Mouse (Mus musculus) cortical plate, adult 2 months (tissue): ENCODE data around the gene Casd1. TPM values are rescaled to one million over a fixed set of nuclear protein-coding genes. Genes with fewer than 3 reads are reported as not detected.

Experiments
- H3K27ac ChIP-seq: fragments of 200-500 bp; 2 replicates; pipeline ENCODE4 v1.5.1; 2012; ENCODE audit warnings: low read length, control low read depth, inconsistent platforms; ENCODE audit not compliant: insufficient read depth
- H3K4me1 ChIP-seq: fragments of 200-500 bp; 2 replicates; pipeline ENCODE4 v1.6.1; 2011; ENCODE audit warnings: low read length; ENCODE audit not compliant: control insufficient read depth, insufficient read depth
- H3K4me3 ChIP-seq: fragments of 200-500 bp; 2 replicates; pipeline ENCODE4 v1.5.1; 2011; ENCODE audit warnings: mild to moderate bottlenecking, low read length, control low read depth; ENCODE audit not compliant: insufficient read depth
- CTCF ChIP-seq: fragments of 200-500 bp; IDR thresholded peaks from 2 replicates; pipeline ENCODE4 v1.5.1; 2011; ENCODE audit warnings: mild to moderate bottlenecking, control low read depth, low read length; ENCODE audit not compliant: insufficient read depth; ENCODE audit errors: extremely low read depth
- POLR2A ChIP-seq: fragments of 200-500 bp; IDR thresholded peaks from 2 replicates; pipeline ENCODE4 v1.6.1; 2011; ENCODE audit warnings: mild to moderate bottlenecking, low read length, control low read depth; ENCODE audit not compliant: insufficient read depth; ENCODE audit errors: extremely low read depth
- polyA plus RNA-seq: library from polyadenylated mRNA; depleted of rRNA; stranded (reverse); fragments of >200 nt; gene quantifications from 2 replicates; pipeline ENCODE4 v1.2.3, GENCODE M21; 2012; rRNA removed

Gene Casd1
- 36.1 and 36.7 TPM in 2 replicates for polyA plus RNA-seq

DNA sequence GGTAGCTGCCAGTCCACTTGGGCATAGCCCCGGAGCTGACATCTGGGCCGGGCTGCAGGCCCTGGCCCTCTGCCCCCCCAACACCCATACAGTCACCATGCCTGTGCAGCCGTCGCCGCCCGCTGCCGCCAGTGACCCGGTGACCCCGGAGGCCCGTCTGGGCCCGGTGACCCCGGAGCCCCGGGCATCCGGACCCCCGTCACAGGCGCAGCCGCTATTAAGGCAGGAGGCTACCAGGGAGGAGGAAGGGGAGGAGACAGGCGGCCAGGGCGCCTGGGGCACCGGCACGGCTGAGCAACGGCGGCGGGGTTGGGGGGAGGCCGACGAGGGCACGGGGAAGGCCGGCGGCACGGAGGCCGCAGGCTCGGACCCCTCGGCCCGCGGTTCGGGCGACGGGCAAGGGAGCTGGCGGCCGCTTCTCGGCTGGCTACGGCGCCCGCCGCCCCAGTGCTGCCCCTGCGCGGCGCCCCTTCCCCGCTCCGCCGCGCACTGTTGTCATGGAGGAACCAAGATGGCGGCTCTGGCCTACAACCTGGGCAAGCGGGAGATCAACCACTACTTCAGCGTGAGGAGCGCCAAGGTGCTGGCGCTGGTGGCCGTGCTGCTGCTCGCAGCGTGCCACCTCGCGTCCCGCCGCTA lies at the start of gene Casd1:
Casd1 (plus strand) TSS at position 182 of the 639 bp plus-strand sequence.
- Histone ChIP-seq H3K4me1 (peaks cover 3% of the 10 kb centered on the region), H3K4me3 (peak within 1 kb of the TSS; percentile 93), H3K27ac (peak within 1 kb of the TSS; percentile 96)
- TF ChIP-seq POLR2A (no peak), CTCF (no peak)

DNA sequence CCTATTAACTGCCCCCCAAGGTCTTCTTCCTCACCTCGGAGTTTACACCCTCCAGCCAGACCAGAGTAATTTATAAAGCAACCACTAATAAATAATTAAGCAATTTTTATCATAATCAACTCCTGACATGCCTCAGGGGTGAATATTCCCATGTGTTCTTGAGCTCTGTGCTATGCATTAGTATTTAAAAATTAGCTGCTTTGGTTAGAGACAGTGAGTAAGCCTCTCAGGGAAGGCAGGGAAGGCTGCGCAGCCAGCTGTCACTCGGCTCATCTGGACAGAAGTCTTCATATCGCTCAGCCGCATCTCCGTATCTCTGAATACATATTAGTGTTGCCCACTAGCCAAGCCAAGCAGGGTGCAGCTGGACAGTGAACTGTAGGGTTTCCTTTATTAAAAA lies 45.3 kb upstream of the Casd1 start:
- TF ChIP-seq CTCF, result no peak
- TF ChIP-seq POLR2A, result no peak
- H3K27ac ChIP-seq, result no peak overlapping the region
- no peaks in the 10 kb centered on the region for H3K4me1 ChIP-seq
- no peak overlapping the region for H3K4me3 ChIP-seq

DNA sequence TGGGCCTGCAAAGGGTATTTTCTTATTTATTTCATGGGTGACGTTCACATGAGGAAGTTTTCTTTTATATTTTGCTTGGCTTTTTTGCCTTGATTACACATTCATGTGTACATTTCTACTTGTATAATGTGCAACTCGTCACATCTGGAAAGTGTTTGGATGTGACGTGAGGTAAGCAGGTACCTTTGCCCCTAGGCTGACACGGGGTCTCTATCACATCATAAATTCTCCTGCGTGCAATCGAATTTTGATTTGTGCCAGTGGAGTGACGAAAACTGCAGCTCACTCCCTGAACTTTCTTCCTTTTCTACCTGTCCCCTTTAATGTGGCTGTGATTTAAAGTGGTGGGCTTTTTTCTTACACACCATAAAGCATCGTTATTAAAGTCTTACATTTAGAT lies 43.6 kb upstream of the Casd1 start:
- Histone ChIP-seq H3K27ac (no peak overlapping the region), H3K4me3 (no peak overlapping the region), H3K4me1 (no peaks in the 10 kb centered on the region)
- TF ChIP-seq POLR2A (no peak), CTCF (no peak)

DNA sequence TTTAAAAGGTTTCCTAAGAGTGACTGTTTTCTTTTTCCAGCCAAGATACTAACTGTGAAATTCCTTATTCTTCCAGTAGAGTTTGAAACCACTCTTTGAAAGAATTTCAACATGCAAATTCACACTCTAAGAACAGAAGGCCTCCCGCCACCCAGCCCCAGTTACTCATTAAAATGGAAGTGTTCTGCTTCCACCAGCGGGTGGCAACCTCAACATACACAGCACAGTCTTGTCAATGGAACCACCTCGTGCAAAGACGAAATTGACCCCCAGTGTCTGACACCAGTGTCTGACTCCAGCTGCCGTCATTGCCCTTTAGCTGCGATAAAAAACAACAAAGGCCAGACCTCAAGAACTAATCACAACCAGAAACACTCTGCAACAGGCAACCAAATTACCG lies 43.0 kb upstream of the Casd1 start:
- H3K4me1 ChIP-seq, result 0 out of 2 replicates have a peak, but pooled peaks cover 1% of the 10 kb centered on the region
- H3K27ac ChIP-seq, result no peak overlapping the region
- TF ChIP-seq POLR2A (no peak), CTCF (peak; percentile 54)

DNA sequence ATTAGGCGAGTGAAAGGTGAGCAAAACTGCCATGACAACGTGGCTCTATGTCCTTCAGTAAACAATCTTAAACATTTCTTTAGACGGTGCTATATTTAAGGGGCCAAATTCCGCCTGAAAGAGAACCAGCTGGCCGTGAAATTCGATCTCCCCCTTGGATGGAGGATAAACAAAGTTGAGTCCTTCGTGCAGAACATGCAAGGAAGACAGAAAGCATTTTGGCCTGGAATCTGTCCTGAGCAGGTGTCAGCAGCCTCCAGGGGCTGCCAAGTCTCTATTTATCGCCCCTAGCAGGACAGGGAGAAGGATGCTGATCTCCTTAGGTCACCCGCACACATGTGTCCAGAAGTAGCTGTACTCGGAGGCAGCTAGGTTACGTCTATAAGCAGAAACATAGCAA lies 39.5 kb upstream of the Casd1 start:
- H3K4me3 ChIP-seq, result no peak overlapping the region
- TF ChIP-seq CTCF, result no peak
- TF ChIP-seq POLR2A, result no peak
- H3K27ac ChIP-seq, result no peak overlapping the region
- 0 out of 2 replicates have a peak, but pooled peaks cover 1% of the 10 kb centered on the region for H3K4me1 ChIP-seq

More for the DNA sequence above, 43.0 kb upstream of the Casd1 start:
- H3K4me3 ChIP-seq, result no peak overlapping the region

DNA sequence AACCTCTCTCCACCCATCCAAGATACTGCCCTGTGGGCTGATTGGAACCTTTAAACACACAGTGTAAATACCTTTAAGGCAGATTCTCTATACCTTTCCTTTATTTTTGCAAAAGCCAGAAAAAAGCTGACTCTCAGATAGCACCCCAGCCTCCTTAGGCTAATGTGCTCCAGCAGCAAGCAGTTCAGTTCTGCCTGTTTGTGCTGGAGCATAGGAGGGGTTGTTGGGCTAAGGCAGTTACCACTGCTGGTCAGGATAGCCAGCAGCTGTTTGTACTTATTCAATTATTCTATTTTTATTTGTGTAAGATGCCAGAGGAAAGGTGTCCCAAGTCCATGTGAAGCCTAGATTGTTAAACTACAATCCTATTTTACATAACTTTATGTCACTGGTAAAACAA lies 39.0 kb upstream of the Casd1 start:
- Histone ChIP-seq H3K27ac (no peak overlapping the region), H3K4me1 (0 out of 2 replicates have a peak, but pooled peaks cover 1% of the 10 kb centered on the region), H3K4me3 (no peak overlapping the region)
- TF ChIP-seq CTCF, result no peak

DNA sequence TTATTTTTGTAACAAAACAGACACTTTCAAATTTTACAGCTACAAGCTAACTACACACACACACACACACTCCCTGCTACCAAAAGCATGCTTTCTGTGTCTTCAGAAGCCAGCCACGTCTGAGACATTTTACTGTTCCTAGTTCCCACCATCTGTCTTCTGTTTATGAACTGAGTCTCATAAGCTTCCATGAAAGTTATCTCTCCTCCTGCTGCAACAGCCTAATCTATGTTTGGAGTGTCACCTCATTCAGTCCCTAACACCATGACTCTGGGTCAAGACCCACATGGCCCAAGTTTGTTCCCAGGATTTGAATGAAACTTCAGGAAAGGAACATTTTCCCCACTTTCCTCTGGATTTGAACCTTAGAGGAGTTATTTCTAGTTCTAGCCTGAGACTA lies 38.2 kb upstream of the Casd1 start:
- Histone ChIP-seq H3K27ac (no peak overlapping the region), H3K4me3 (no peak overlapping the region), H3K4me1 (0 out of 2 replicates have a peak, but pooled peaks cover 1% of the 10 kb centered on the region)
- TF ChIP-seq CTCF, result no peak
- no peak for TF ChIP-seq POLR2A

DNA sequence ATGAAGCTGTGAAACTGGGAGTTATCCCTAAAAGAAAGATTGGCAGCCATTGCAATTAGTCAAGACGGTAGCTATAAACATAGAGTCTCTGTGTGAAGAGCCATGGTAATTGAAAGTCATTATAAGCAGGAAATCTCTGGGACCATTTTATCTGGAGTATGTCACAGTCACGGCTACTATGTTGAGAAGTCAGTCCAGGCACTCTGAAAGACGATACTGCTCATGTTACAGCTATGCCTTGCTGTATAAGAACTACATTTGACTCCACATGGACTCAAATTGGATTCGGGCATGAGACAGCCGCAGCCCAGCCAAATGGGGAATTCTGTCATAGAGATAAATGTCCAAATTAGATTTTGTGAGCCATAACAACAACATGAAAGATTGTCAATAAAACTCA lies 37.2 kb upstream of the Casd1 start:
- Histone ChIP-seq H3K4me3 (no peak overlapping the region), H3K27ac (no peak overlapping the region), H3K4me1 (0 out of 2 replicates have a peak, but pooled peaks cover 1% of the 10 kb centered on the region)
- TF ChIP-seq CTCF (no peak), POLR2A (no peak)

DNA sequence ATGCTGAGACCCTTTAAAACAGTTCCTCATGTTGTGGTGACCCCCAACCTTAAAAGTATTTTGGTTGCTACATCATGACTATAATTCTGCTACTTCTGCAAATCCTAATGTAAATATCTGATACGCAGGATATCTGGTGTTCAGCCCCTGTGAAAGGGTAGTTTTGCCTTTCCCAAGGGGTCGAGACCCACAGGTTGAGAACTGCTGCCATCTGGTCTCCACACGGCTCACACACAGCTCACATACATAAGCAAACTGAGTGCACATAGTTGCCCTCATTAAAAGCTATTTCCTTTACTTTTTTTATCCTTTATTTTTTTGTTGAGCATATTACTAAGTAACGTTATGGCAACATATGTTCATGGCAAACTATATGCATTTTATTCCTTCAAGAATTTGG lies 30.2 kb upstream of the Casd1 start:
- H3K4me1 ChIP-seq, result no peaks in the 10 kb centered on the region
- H3K4me3 ChIP-seq, result no peak overlapping the region
- no peak overlapping the region for H3K27ac ChIP-seq
- TF ChIP-seq POLR2A, result no peak
- no peak for TF ChIP-seq CTCF

DNA sequence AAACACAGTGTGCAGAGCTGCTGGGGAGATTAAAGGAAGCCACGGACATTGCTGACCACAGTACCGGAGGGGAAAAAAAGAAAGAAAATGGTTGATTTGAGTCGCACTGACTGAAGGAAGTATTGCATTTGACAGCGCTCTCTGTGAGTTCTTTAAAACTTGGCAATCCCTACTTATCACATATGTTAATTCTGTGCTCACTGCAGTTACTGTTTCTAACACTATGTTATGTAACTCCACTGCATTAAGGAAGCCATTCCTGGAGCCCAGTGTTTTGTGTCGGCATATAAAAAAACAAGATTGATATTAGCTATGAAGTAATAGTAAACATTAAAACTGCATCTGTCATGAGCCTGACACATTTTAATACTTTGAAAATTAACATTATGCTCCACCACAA lies 22.9 kb upstream of the Casd1 start:
- no peak for TF ChIP-seq CTCF
- TF ChIP-seq POLR2A, result no peak
- no peaks in the 10 kb centered on the region for H3K4me1 ChIP-seq
- H3K4me3 ChIP-seq, result no peak overlapping the region
- H3K27ac ChIP-seq, result no peak overlapping the region
